Mouse (Mus musculus): ENCODE measurements around the gene Grin2a. TPM values are rescaled to one million over a fixed set of nuclear protein-coding genes. Genes with fewer than 3 reads are reported as not detected.

The Grin2a gene
- 0.30 and 0.58 TPM in 2 replicates for polyA plus RNA-seq (2016; fragmentation: Nextera tagmentation; extraction: Ambion mirVana)

DNA sequence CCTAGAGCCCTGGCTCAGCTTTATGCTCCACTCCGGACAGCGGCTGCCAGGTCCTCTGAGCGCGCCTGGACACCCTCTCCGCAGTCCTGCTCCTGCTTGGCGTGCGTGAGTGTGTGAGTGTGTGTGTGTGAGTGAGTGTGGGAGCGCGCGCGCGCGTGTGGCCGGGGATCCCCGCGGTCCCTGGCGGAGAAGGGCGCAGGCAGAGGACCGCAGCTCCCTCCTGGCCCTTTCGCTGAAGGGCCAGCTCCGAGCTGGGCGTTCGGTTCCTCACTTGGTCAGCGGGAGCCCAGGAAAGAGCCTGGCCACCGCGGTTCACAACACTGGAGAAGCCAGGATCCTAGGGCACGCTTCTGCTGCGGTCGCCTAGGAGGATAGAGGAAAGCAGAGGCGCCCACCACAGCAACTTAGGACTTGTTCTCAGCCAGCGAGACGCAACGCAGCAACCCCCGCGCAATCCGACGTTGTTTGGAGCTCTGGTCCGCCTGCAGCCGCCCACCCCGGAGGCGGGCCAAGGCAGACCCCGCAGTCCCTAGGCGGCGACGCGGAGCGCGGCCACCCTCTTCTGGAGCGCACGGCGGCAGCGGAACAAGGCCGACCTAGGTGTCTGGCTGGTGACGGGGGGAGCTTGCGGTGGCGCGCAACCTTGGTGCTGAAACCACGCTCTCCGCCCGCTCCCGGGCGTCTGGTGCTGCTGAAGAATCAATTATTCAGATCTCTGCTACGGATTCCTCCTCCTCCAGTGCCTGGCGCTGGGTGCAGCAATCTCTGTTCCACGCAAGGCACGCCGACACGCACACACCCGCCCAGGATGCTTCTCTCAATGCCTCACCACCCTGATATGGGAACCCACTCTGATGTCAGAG is at the start of gene Grin2a:
Gene Grin2a (minus strand): TSS at position 610 of the 863 bp plus-strand sequence.
- Histone ChIP-seq H3K4me2 (peak within 1 kb of the TSS; percentile 68), H3K9me3 (no peaks in the 10 kb centered on the region), H3K27me3 (peaks cover 77% of the 10 kb centered on the region), H3K27ac (no peak within 1 kb of the TSS), H3K4me3 (replicated peaks) (peak within 1 kb of the TSS; percentile 42), H3K4me1 (replicated peaks) (peaks cover 35% of the 10 kb centered on the region), H3K36me3 (no peaks in the 10 kb centered on the region), H3K9ac (replicated peaks) (no peak within 1 kb of the TSS)
- no peak for ATAC-seq (ENCODE audit: insufficient number of reproducible peaks, insufficient read depth, low FRiP score, low TSS enrichment, low read depth)
- under 1% methylated on average over 69 of the region's 69 CpGs for WGBS

DNA sequence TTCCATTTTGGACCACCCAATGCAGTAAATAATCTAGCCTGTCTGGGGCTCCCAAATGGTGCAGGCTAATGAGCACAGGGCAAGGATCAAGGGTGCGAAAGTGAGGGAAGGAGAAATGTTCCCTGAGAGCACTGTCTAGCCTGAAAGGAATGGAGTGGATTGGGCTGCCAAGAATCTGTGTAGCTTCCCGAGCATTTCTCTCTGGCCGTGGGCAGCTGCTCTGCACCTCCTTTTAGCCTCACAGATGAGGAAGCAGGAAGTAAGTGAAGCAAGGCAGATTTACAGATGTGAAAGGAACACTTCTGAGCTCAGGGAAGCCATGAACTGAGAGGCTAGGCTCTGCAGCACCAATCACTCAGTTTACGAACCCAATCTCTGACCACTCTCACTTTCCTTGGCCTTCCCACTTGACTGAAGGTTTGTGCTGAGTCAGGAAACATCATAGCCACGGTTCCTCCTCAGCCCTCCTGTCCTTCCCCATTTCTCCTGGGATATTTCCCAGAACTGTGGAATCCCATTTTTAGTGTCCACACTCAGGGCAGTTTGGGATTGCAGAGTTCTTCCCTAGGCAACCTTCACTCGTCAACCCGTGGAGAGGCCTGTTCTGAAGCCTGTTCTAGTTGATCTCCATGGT is 40.3 kb upstream of the Grin2a start:
- Histone ChIP-seq H3K9ac (replicated peaks) (no peak overlapping the region), H3K4me1 (replicated peaks) (no peaks in the 10 kb centered on the region), H3K9me3 (no peaks in the 10 kb centered on the region), H3K4me2 (no peak overlapping the region), H3K4me3 (replicated peaks) (no peak overlapping the region), H3K27ac (no peak overlapping the region), H3K27me3 (no peaks in the 10 kb centered on the region), H3K36me3 (no peaks in the 10 kb centered on the region)
- ATAC-seq (ENCODE audit: insufficient number of reproducible peaks, insufficient read depth, low FRiP score, low TSS enrichment, low read depth): no peak
- 80% methylated on average over 7 of the region's 7 CpGs for WGBS

DNA sequence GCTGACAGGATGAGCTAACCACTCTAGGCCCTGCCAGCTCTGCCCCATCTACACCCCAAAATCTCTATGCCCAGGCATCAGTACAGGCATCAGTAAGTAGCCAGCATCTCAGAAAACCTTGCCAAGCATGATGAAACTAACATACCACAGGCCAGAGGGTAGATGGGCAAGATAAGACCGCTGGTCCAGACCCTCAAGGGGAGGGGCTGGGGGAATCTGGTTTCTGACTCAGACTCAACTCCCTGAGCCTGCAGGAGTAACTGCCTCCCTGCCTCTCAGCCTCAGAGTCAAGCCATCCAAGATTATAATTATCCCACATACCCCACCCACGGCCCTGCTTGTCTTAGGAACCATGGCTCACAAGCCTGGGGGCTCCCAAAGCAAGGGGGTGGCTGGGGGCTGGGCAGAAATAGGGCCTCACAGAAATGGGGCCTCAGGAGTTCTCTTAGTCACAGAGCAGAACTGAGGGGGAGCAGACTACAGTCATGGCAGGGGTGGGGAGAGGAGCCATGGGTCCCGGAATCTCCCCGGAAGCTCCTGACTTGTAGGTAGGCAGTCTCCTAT is 38.1 kb upstream of the Grin2a start:
- ATAC-seq (ENCODE audit: insufficient number of reproducible peaks, insufficient read depth, low FRiP score, low TSS enrichment, low read depth): no peak

DNA sequence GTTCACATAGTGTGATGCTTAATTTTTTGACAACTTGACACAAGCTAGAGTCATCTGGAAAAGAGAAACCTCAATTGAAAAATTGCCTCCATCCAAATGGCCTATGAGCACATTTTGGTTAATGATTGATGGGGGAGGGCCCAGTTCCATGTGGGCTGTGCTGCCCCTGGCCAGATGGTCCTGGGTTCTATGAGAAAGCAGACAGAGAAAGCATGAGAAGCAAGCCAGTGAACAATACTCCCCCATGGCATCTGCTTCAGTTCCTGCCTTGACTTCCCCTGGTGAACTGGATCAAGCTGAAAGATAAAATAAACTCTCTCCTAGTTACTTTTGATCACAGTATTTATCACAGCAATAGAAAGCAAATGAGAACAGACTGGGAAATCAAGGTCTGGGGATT is 36.5 kb upstream of the Grin2a start:
- Histone ChIP-seq H3K4me3 (replicated peaks) (no peak overlapping the region), H3K4me2 (no peak overlapping the region), H3K36me3 (no peaks in the 10 kb centered on the region), H3K27me3 (no peaks in the 10 kb centered on the region), H3K4me1 (replicated peaks) (no peaks in the 10 kb centered on the region), H3K9me3 (no peaks in the 10 kb centered on the region), H3K27ac (no peak overlapping the region), H3K9ac (replicated peaks) (no peak overlapping the region)
- no peak for ATAC-seq (ENCODE audit: insufficient number of reproducible peaks, insufficient read depth, low FRiP score, low TSS enrichment, low read depth)

More for the DNA sequence above, 38.1 kb upstream of the Grin2a start:
- Histone ChIP-seq H3K9ac (replicated peaks) (no peak overlapping the region), H3K36me3 (no peaks in the 10 kb centered on the region), H3K27me3 (no peaks in the 10 kb centered on the region), H3K4me1 (replicated peaks) (no peaks in the 10 kb centered on the region), H3K4me2 (no peak overlapping the region), H3K9me3 (no peaks in the 10 kb centered on the region), H3K4me3 (replicated peaks) (no peak overlapping the region), H3K27ac (no peak overlapping the region)
- WGBS: 78% methylated on average over 4 of the region's 4 CpGs

DNA sequence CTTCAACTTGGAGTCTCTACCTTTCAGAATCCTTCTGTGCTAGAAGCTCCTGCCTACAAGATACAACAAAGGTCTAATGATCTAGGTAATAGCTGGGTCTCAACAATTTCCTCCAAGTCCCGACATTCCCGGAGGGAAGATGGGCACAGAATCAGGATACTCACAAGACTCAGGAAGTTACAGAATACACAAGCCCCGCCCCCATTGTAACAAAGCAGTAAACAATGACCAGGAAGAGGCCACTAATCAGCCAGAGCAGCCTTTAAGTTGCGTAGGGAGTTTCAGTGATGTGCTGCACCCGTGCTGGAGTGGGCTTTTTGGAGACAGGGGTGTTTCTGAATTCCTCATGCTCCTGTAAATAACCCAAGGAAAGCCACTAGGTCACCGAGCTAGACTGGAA is 31.4 kb upstream of the Grin2a start:
- H3K4me2 ChIP-seq: no peak overlapping the region
- H3K4me1 ChIP-seq (replicated peaks): no peaks in the 10 kb centered on the region
- H3K4me3 ChIP-seq (replicated peaks): no peak overlapping the region
- no peak overlapping the region for H3K9ac ChIP-seq (replicated peaks)
- H3K9me3 ChIP-seq: no peaks in the 10 kb centered on the region
- H3K27me3 ChIP-seq: no peaks in the 10 kb centered on the region
- no peaks in the 10 kb centered on the region for H3K36me3 ChIP-seq
- no peak for ATAC-seq (ENCODE audit: insufficient number of reproducible peaks, insufficient read depth, low FRiP score, low TSS enrichment, low read depth)
- 84% methylated on average over 6 of the region's 6 CpGs for WGBS
- no peak overlapping the region for H3K27ac ChIP-seq

DNA sequence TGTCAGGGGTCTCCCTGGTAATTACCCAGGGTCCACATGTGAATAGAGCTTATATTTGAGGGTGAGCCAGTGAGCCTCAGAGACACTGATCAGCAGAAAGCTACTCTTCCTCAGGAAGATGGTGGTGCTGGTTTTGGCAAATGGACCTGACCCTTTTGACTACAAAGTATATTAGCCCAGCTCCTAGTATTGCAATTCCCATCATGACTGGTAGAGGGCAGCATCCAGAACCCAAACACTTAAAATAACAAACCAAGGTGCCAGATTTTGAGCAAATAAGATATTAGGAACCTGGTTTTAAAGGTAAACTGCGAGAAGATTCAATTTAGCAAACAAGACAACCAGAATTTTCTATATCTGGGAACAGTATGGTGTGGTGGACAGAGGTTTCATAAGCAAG is 14.4 kb upstream of the Grin2a start:
- no peaks in the 10 kb centered on the region for H3K27me3 ChIP-seq
- no peak overlapping the region for H3K4me3 ChIP-seq (replicated peaks)
- H3K27ac ChIP-seq: no peak overlapping the region
- H3K9me3 ChIP-seq: no peaks in the 10 kb centered on the region
- ATAC-seq (ENCODE audit: insufficient number of reproducible peaks, insufficient read depth, low FRiP score, low TSS enrichment, low read depth): no peak
- H3K9ac ChIP-seq (replicated peaks): no peak overlapping the region
- H3K4me1 ChIP-seq (replicated peaks): no peaks in the 10 kb centered on the region
- no peaks in the 10 kb centered on the region for H3K36me3 ChIP-seq
- 46% methylated on average over 1 of the region's 1 CpGs for WGBS
- no peak overlapping the region for H3K4me2 ChIP-seq

DNA sequence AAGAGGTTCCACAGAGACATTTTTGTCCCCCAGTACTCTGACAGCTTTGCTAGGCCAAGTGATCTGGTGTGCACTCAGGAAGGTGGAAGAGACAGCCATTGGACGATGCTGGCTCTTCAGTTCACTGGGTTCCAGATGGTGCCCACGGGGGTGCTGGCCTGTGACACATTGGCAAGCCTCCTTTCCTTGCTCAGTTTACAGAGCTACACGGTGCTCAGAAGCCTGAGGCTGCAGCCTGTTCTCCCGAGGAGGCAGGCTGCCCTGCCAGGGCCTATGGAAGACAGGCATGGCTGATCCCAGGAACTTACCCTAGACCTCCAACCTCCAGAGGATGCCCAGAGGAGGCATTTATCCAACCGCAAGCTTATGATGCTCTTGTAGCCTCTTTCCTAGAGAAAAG is 10.2 kb upstream of the Grin2a start:
- H3K9ac ChIP-seq (replicated peaks): no peak overlapping the region
- H3K4me1 ChIP-seq (replicated peaks): no peaks in the 10 kb centered on the region
- peaks cover 7% of the 10 kb centered on the region for H3K27me3 ChIP-seq
- no peak overlapping the region for H3K27ac ChIP-seq
- ATAC-seq (ENCODE audit: insufficient number of reproducible peaks, insufficient read depth, low FRiP score, low TSS enrichment, low read depth): no peak
- 87% methylated on average over 5 of the region's 5 CpGs for WGBS
- H3K36me3 ChIP-seq: no peaks in the 10 kb centered on the region
- H3K4me2 ChIP-seq: no peak overlapping the region
- no peaks in the 10 kb centered on the region for H3K9me3 ChIP-seq
- H3K4me3 ChIP-seq (replicated peaks): no peak overlapping the region

DNA sequence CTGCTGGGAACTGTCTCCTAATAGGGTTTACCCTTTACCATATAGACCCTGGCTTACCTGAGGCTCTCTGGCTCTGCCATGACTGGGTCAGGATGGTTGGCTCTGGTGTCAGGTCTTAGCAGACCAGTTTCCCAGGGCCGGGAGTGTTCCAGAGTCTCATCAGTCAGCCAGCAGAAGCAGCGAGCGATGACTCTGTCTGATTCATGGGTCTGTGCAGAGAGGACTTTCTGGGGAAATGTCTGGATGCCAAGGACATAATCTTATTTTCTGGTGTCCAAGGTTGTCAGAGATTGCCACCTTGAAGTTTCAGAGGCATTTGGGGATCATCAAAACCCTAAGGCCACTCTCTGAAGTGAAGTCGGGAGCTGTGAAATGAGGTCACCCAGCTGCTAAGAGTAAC is 8.7 kb upstream of the Grin2a start:
- Histone ChIP-seq H3K36me3 (no peaks in the 10 kb centered on the region), H3K9me3 (no peaks in the 10 kb centered on the region), H3K4me2 (no peak overlapping the region), H3K4me1 (replicated peaks) (no peaks in the 10 kb centered on the region), H3K27ac (no peak overlapping the region), H3K9ac (replicated peaks) (no peak overlapping the region), H3K27me3 (peaks cover 7% of the 10 kb centered on the region), H3K4me3 (replicated peaks) (no peak overlapping the region)
- 84% methylated on average over 4 of the region's 4 CpGs for WGBS
- ATAC-seq (ENCODE audit: insufficient number of reproducible peaks, insufficient read depth, low FRiP score, low TSS enrichment, low read depth): no peak

DNA sequence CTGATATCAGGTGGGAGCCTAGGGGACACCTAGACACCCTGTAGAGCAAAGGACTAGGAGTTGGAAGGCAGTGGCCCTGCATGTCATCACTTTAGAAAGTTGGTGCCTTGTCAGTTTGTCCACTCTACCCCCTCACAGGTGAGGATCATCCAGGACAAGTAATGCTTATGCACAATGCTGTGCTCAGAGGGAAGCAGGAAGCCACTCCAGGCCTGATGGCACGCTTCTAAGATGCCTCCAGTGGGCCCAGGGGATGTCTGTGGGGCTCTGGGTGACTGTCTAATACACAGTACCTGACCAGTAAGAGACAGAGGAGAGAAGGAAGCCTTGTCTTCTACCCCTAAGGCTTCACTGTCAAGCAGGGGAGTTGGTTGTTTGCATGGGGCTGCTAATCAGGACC is 7.6 kb upstream of the Grin2a start:
- H3K9ac ChIP-seq (replicated peaks): no peak overlapping the region
- no peaks in the 10 kb centered on the region for H3K9me3 ChIP-seq
- peaks cover 7% of the 10 kb centered on the region for H3K27me3 ChIP-seq
- H3K4me3 ChIP-seq (replicated peaks): no peak overlapping the region
- no peaks in the 10 kb centered on the region for H3K4me1 ChIP-seq (replicated peaks)
- 70% methylated on average over 1 of the region's 1 CpGs for WGBS
- H3K27ac ChIP-seq: no peak overlapping the region
- no peak overlapping the region for H3K4me2 ChIP-seq
- ATAC-seq (ENCODE audit: insufficient number of reproducible peaks, insufficient read depth, low FRiP score, low TSS enrichment, low read depth): no peak
- no peaks in the 10 kb centered on the region for H3K36me3 ChIP-seq

DNA sequence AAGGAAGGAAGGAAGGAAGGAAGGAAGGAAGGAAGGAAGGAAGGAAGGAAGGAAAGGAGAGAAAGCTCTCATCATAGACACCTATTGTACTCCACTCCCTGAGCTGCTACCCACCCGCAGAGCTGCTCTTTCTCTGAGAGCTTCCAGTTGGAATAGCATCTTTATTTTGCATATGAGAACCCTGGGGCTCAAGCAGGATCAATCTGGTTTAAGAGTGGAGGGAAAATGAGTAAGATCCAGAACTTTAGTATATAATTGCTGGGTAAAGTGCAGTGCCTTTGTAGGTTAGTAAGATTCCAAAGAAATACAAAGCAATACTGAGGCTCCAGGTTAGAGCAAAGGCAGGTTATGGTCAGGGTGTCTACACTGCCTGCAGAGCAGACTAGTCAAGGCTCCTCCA is 6.2 kb upstream of the Grin2a start:
- WGBS: 43% methylated on average over 1 of the region's 1 CpGs

DNA sequence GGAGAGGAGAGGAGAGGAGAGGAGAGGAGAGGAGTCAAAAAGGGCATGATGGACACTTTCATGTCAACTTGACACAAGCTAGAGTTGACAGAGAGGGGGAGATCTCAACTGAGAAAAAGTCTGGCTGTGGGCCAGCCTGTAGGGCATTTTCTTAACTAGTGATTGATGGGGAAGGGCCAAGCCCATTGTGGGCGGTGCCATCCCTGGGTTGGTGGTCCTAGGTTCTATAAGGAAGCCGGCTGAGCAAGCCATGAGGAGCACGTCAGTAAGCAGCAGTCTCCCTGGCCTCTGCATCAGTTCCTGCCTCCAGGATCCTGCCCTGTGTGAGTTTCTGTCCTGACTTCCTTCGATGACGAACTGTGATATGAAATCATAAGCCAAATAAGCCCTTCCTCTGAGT is 4.6 kb upstream of the Grin2a start:
- H3K9me3 ChIP-seq: no peaks in the 10 kb centered on the region
- no peak overlapping the region for H3K4me3 ChIP-seq (replicated peaks)
- no peak overlapping the region for H3K4me2 ChIP-seq
- peaks cover 36% of the 10 kb centered on the region for H3K27me3 ChIP-seq
- no peak overlapping the region for H3K9ac ChIP-seq (replicated peaks)
- 66% methylated on average over 5 of the region's 5 CpGs for WGBS
- ATAC-seq (ENCODE audit: insufficient number of reproducible peaks, insufficient read depth, low FRiP score, low TSS enrichment, low read depth): no peak
- H3K4me1 ChIP-seq (replicated peaks): peaks cover 9% of the 10 kb centered on the region
- H3K36me3 ChIP-seq: no peaks in the 10 kb centered on the region
- no peak overlapping the region for H3K27ac ChIP-seq

More for the DNA sequence above, 6.2 kb upstream of the Grin2a start:
- Histone ChIP-seq H3K27me3 (peaks cover 19% of the 10 kb centered on the region), H3K4me3 (replicated peaks) (no peak overlapping the region), H3K9me3 (no peaks in the 10 kb centered on the region), H3K4me2 (no peak overlapping the region), H3K4me1 (replicated peaks) (no peaks in the 10 kb centered on the region), H3K36me3 (no peaks in the 10 kb centered on the region), H3K9ac (replicated peaks) (no peak overlapping the region), H3K27ac (no peak overlapping the region)
- ATAC-seq (ENCODE audit: insufficient number of reproducible peaks, insufficient read depth, low FRiP score, low TSS enrichment, low read depth): no peak
